Mouse (Mus musculus) layer of hippocampus, postnatal 14 days (tissue): ENCODE results near the gene Egfl7. TPM values are rescaled to one million over a fixed set of nuclear protein-coding genes. Genes with fewer than 3 reads are reported as not detected.

Source experiments
- DNase-seq, 2 experiments: peaks; one replicate each; pipeline ENCODE4 v3.0.0; 2021 to 2022; ENCODE audit warnings: low spot score in 2 of 2, mixed read lengths in 1 of 2
- microRNA-seq, 2 experiments: library from miRNA; unstranded; fragments of <30 nt; microRNA quantifications; one replicate each; pipeline ENCODE4 v1.2.0; 2021
- total RNA-seq, 2 experiments: library from RNA; stranded (reverse); gene quantifications; 2 replicates each; pipeline ENCODE4 v1.2.3; 2021

Gene Egfl7
- total RNA-seq, 2 experiments from 2014 or later = 80.2 to 84.1 TPM

GRCm38 (mm10) chr2:26638039-26638438 lies 58.2 kb downstream of the Egfl7 start:
- DNase-seq = no peak

DNA sequence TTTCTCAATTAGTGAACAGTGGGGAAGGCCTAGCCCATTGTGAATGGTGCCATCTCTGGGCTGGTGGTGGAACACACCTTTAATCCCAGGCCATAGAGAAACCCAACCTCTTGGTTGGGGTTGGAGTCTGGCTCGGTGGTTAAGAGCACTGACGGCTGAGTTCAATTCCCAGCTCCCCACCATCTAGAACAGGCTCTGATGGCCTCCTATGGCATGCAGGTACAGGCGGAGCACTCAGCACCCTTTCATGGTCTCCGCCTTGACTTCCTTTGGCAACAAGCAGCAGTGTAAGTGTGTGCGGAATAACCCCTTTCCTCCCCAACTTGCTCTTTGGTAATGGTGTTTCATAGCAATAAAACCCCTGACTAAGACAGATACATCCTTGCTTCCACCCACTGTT lies 58.8 kb downstream of the Egfl7 start:
- no peak for DNase-seq

DNA sequence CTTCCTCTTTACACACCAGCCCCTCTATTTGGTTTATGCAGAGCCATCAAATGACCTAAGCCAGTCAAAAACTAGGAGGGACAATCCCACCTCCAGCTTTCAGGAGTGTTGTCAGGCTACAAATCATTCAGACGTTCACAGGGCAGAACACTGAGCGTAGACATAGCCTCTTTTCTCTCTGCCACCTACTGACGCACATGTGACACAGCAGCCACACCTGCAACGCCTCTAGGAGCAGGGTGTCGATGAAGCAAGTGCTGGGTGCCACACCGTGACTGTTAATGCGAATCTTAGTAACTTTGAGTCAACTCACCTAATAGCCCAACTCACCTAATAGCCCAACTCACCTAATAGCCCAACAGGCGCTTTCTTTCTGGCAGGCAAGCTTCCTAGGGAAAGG lies 59.3 kb downstream of the Egfl7 start:
- DNase-seq = no peak

GRCm38 (mm10) chr2:26639838-26640830 lies 60.3 kb downstream of the Egfl7 start:
- peak; percentile 98 for DNase-seq

- DNase-seq = no peak
These were observed 61.3 kb downstream of the Egfl7 start for GRCm38 (mm10) chr2:26641006-26641647.

Small RNAs within 50 kb of the gene (microRNA-seq; reads per million reads assigned to microRNA genes)
- gene Mir126a (0.45 to 0.57 reads per million in 2 experiments), gene Mir126b (0 reads per million in 2 experiments)

Other genes with a start within 250 kb of the Egfl7 start
- 10 to 100 TPM; 25.9 TPM for gene Dnlz, start 227.9 kb upstream of the Egfl7 start, total RNA-seq
- gene Card9, start 219.1 kb upstream of the Egfl7 start, total RNA-seq = 1 to 10 TPM; 2.5 to 2.6 TPM
- gene Snapc4, start 199.4 kb upstream of the Egfl7 start, total RNA-seq = 10 to 100 TPM; 58.4 to 84.5 TPM
- 100 to 1,000 TPM; 154 to 168 TPM for gene Entr1, start 190.7 kb upstream of the Egfl7 start, total RNA-seq
- 100 to 1,000 TPM; 108 to 113 TPM for gene Pmpca, start 190.7 kb upstream of the Egfl7 start, total RNA-seq
- gene Inpp5e, start 170.8 kb upstream of the Egfl7 start, total RNA-seq = 10 to 100 TPM; 22.0 to 22.6 TPM
- 10 to 100 TPM; 47.2 to 48.3 TPM for gene Sec16a, start 134.8 kb upstream of the Egfl7 start, total RNA-seq
- 10 to 100 TPM; 35.4 to 45.2 TPM for gene Notch1, start 63.4 kb upstream of the Egfl7 start, total RNA-seq
- not detected for gene Gm20532, start 6.6 kb downstream of the Egfl7 start, total RNA-seq
- 1 to 10 TPM; 1.2 to 1.9 TPM for gene Agpat2, start 24.4 kb downstream of the Egfl7 start, total RNA-seq
- 10 to 100 TPM; 73.3 to 76.4 TPM for gene Fam69b, start 48.4 kb downstream of the Egfl7 start, total RNA-seq
- not detected for gene Lcn4, start 91.3 kb downstream of the Egfl7 start, total RNA-seq